Comparison of ENCODE assay signal across 8 mouse cellular contexts in the genomic region with DNA sequence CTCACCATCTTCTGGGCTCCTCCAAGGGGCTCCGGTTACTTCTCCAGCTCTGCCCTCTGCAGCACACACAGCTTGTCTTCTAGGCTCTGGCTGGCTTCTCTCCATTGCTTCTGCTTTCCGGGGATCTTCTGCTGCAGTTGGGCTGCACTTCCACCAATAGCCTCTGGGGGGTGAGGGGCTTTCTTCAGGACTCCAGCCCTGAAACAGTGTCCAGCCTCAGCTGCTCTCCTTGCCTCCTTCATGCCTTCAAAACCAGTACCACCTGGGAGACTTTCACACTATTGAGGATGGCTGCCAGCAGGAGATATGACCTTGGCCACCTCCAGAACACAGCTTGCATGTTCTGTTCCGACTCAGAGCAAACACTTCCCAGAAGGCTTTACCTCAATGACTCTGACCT.
DNase-seq lines count a peak whose midpoint lies in the region; ATAC-seq and TF ChIP-seq lines count a peak whose summit lies in the region.

No protein-coding gene starts in this region.

- no peaks in the 10 kb centered on the region for H3K4me1 ChIP-seq in lung, adult 2 months (ENCODE audit: control insufficient read depth, insufficient read depth, low read length)

- peak; percentile 33; the same call in 1 of the 2 replicates for TF ChIP-seq CTCF in lung, adult 2 months (IDR thresholded peaks at IDR 0.05; ENCODE audit: insufficient read depth, low read length)

- no peak overlapping the region for H3K4me3 ChIP-seq in lung, adult 2 months (replicated peaks; ENCODE audit: extremely low read depth, low read depth, low read length)

- 66% methylated on average over 3 of the region's 3 CpGs for WGBS in lung, adult 2 months

- ATAC-seq in cerebellum, adult (ENCODE audit: insufficient number of reproducible peaks, low FRiP score, low TSS enrichment): no peak
- peak; percentile 87 for ATAC-seq in common myeloid progenitor, adult 5-6 weeks (replicated peaks; ENCODE audit: low read depth, poor library complexity, severe bottlenecking)
- ATAC-seq in inflammation-experienced regulatory T-cells, adult 6 months: no peak

- no peak for TF ChIP-seq POLR2A in lung, adult 2 months (IDR thresholded peaks at IDR 0.05; ENCODE audit: borderline replicate concordance, extremely low read depth, low read depth, low read length)

- DNase-seq in cerebellum, postnatal 14 days: peak; percentile 17 to 49
- DNase-seq in lung, adult 2 months: no peak
- no peak for DNase-seq in lung, postnatal 36 days
- DNase-seq in retina, embryonic 14.5 days (ENCODE audit: low spot score): peak; percentile 52
- DNase-seq in spleen, postnatal 36 days (ENCODE audit: low spot score in 2 of 2): no peak

Comparison
In these comparisons a context has a peak if more than half of its experiments do, and no peak if none do; other contexts are left out.
1. DNase-seq: peak in cerebellum, postnatal 14 days (2 of 2) and retina, embryonic 14.5 days (single experiment); none in lung, adult 2 months (single experiment), lung, postnatal 36 days (single experiment) and spleen, postnatal 36 days (0 of 2).